Mouse (Mus musculus): ENCODE data around the gene Polh.

DNA sequence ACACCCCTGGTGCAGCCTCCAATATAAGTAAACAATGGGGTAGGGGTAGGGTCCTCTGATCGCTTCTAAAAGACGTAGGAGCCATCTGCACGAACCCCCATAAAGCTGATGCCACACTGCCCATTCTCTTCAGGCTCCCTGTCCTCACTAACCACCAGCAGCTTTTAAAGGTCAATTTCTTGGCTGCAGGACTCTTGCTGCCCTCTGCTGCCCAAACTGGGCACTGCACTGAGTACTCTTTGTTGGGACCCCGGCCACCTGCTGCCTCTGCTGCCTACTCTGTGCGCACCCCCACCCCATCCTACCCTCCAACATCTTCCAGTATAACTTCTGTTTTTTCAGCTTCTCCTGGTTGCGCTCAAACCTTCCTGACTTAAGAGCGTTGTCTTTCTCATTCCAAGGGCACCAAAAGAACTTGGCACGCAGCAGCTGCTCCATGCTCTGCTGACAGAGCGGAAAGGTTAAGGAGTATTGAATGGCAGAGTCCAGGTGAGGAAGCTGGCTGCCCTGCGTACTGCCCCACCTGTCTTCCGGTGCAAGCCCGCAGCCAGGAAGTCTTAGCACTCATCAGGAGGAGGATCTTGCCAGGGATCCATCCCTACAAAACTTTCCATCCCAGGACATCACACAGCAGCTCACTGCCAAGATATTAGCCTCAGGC, 70.3 kb downstream of the Polh start:
- TF ChIP-seq GATA1 (IDR thresholded peaks at IDR 0.05; ENCODE audit: low read length) (no peak), TAL1 (IDR thresholded peaks at IDR 0.05; ENCODE audit: low read length) (no peak)
